Mouse (Mus musculus) forebrain, embryonic 16.5 days (tissue): ENCODE measurements around the gene Hyal2. TPM values are rescaled to one million over a fixed set of nuclear protein-coding genes. Genes with fewer than 3 reads are reported as not detected.
A peak's percentile ranks its signal among the peaks of the same experiment; 100 is the strongest.

Experiments used
- ATAC-seq: fragments of 200-750 bp; cut with Nextera tagmentation; 2 replicates; pipeline ENCODE4 v1.8.0; 2017; ENCODE audit warnings: mild to moderate bottlenecking, moderate library complexity
- H3K27ac ChIP-seq: fragments of 300-500 bp; sonication (generic); 2 replicates; pipeline ENCODE4 v1.5.1; 2014; ENCODE audit warnings: low read length, control low read depth
- H3K27me3 ChIP-seq: fragments of 300-500 bp; sonication (generic); replicated peaks from 2 replicates; pipeline ENCODE4 v1.6.1; 2014; ENCODE audit warnings: low read length; ENCODE audit not compliant: control insufficient read depth, insufficient read depth
- H3K36me3 ChIP-seq: fragments of 300-500 bp; sonication (generic); 2 replicates; pipeline ENCODE4 v1.6.1; 2014; ENCODE audit not compliant: control insufficient read depth, insufficient read depth
- H3K4me1 ChIP-seq: fragments of 300-500 bp; sonication (generic); replicated peaks from 2 replicates; pipeline ENCODE4 v1.6.1; 2014; ENCODE audit warnings: low read length; ENCODE audit not compliant: control insufficient read depth, insufficient read depth
- H3K4me2 ChIP-seq: fragments of 300-500 bp; sonication (generic); 2 replicates; pipeline ENCODE4 v1.6.1; 2014; ENCODE audit warnings: mild to moderate bottlenecking, low read length, control low read depth
- H3K4me3 ChIP-seq: fragments of 300-500 bp; sonication (generic); replicated peaks from 2 replicates; pipeline ENCODE4 v1.5.1; 2014; ENCODE audit warnings: mild to moderate bottlenecking, low read length, control low read depth
- H3K9ac ChIP-seq: fragments of 300-500 bp; sonication (generic); replicated peaks from 2 replicates; pipeline ENCODE4 v1.6.1; 2014; ENCODE audit warnings: low read depth, low read length, control low read depth
- H3K9me3 ChIP-seq: fragments of 300-500 bp; sonication (generic); 2 replicates; pipeline ENCODE4 v1.6.1; 2016; ENCODE audit warnings: low read length; ENCODE audit not compliant: control insufficient read depth
- WGBS: fragments of 180-500 bp; shearing (Covaris S2); extraction: QIAGEN DNeasy Blood & Tissue Kit; methylation state at CpG from one replicate; pipeline ENCODE4 v1.1.7; 2014; 5-methylcytosine and 5-hydroxymethylcytosine counted together
- polyA plus RNA-seq: library from polyadenylated mRNA; unstranded; fragments of >200 nt; fragmentation: Nextera tagmentation; extraction: Ambion mirVana; gene quantifications from 2 replicates; pipeline ENCODE4 v1.2.1, GENCODE M21; 2015

The Hyal2 gene
- polyA plus RNA-seq, 1 experiment from 2014 or later: 69.7 TPM

GRCm38 (mm10) chr9:107590773-107591060, 23.0 kb downstream of the Hyal2 start:
- H3K9me3 ChIP-seq: no peaks in the 10 kb centered on the region

GRCm38 (mm10) chr9:107593101-107593976, 25.6 kb downstream of the Hyal2 start:
- Histone ChIP-seq H3K9ac (no peak overlapping the region), H3K27ac (0 out of 2 replicates have a peak overlapping the region, but pooled peaks have one; percentile 13), H3K4me1 (peaks cover 3% of the 10 kb centered on the region), H3K4me2 (no peak overlapping the region), H3K4me3 (no peak overlapping the region), H3K9me3 (no peaks in the 10 kb centered on the region), H3K27me3 (no peaks in the 10 kb centered on the region), H3K36me3 (peaks cover 5% of the 10 kb centered on the region)
- 76% methylated on average over 11 of the region's 11 CpGs for WGBS
- peak; percentile 34; the same call in 1 of the 2 replicates for ATAC-seq

More at GRCm38 (mm10) chr9:107590773-107591060, 23.0 kb downstream of the Hyal2 start:
- no peak overlapping the region for H3K27ac ChIP-seq
- WGBS: 94% methylated on average over 6 of the region's 6 CpGs
- no peaks in the 10 kb centered on the region for H3K27me3 ChIP-seq
- H3K4me1 ChIP-seq: peaks cover 11% of the 10 kb centered on the region
- H3K9ac ChIP-seq: no peak overlapping the region
- no peak for ATAC-seq
- H3K36me3 ChIP-seq: peaks cover 5% of the 10 kb centered on the region
- H3K4me2 ChIP-seq: no peak overlapping the region
- H3K4me3 ChIP-seq: no peak overlapping the region

- 75% methylated on average over 8 of the region's 8 CpGs for WGBS
- no peak overlapping the region for H3K4me2 ChIP-seq
- no peaks in the 10 kb centered on the region for H3K9me3 ChIP-seq
- ATAC-seq: no peak
- H3K9ac ChIP-seq: no peak overlapping the region
- H3K36me3 ChIP-seq: peaks cover 5% of the 10 kb centered on the region
- no peaks in the 10 kb centered on the region for H3K27me3 ChIP-seq
- no peak overlapping the region for H3K27ac ChIP-seq
- no peaks in the 10 kb centered on the region for H3K4me1 ChIP-seq
- no peak overlapping the region for H3K4me3 ChIP-seq
These were observed 26.7 kb downstream of the Hyal2 start for GRCm38 (mm10) chr9:107594281-107595062.

GRCm38 (mm10) chr9:107596619-107597569, 29.1 kb downstream of the Hyal2 start:
- no peaks in the 10 kb centered on the region for H3K9me3 ChIP-seq
- 86% methylated on average over 11 of the region's 11 CpGs for WGBS
- H3K4me3 ChIP-seq: no peak overlapping the region
- no peak for ATAC-seq
- no peak overlapping the region for H3K9ac ChIP-seq
- H3K27ac ChIP-seq: no peak overlapping the region
- no peak overlapping the region for H3K4me2 ChIP-seq
- peaks cover 4% of the 10 kb centered on the region for H3K36me3 ChIP-seq
- no peaks in the 10 kb centered on the region for H3K27me3 ChIP-seq
- no peaks in the 10 kb centered on the region for H3K4me1 ChIP-seq

- Histone ChIP-seq H3K4me1 (peaks cover 4% of the 10 kb centered on the region), H3K27me3 (no peaks in the 10 kb centered on the region), H3K27ac (no peak overlapping the region), H3K4me2 (no peak overlapping the region), H3K9ac (no peak overlapping the region), H3K4me3 (no peak overlapping the region), H3K36me3 (no peaks in the 10 kb centered on the region), H3K9me3 (no peaks in the 10 kb centered on the region)
- 82% methylated on average over 5 of the region's 5 CpGs for WGBS
- no peak for ATAC-seq
These were observed 30.6 kb downstream of the Hyal2 start for GRCm38 (mm10) chr9:107598385-107598784.

GRCm38 (mm10) chr9:107599433-107599832, 31.7 kb downstream of the Hyal2 start:
- Histone ChIP-seq H3K36me3 (no peaks in the 10 kb centered on the region), H3K9ac (no peak overlapping the region; the same call in 1 of the 2 replicates), H3K9me3 (no peaks in the 10 kb centered on the region), H3K27me3 (no peaks in the 10 kb centered on the region), H3K4me2 (no peak overlapping the region), H3K27ac (no peak overlapping the region), H3K4me3 (no peak overlapping the region), H3K4me1 (peaks cover 4% of the 10 kb centered on the region)
- WGBS: 93% methylated on average over 9 of the region's 9 CpGs
- ATAC-seq: no peak

GRCm38 (mm10) chr9:107599842-107600241, 32.1 kb downstream of the Hyal2 start:
- no peaks in the 10 kb centered on the region for H3K27me3 ChIP-seq
- 77% methylated on average over 14 of the region's 14 CpGs for WGBS

GRCm38 (mm10) chr9:107600745-107601144, 33.0 kb downstream of the Hyal2 start:
- Histone ChIP-seq H3K4me2 (no peak overlapping the region), H3K9me3 (no peaks in the 10 kb centered on the region), H3K4me1 (peaks cover 9% of the 10 kb centered on the region), H3K27ac (no peak overlapping the region), H3K27me3 (no peaks in the 10 kb centered on the region), H3K36me3 (no peaks in the 10 kb centered on the region), H3K9ac (no peak overlapping the region; the same call in 1 of the 2 replicates), H3K4me3 (no peak overlapping the region)
- no peak for ATAC-seq
- 80% methylated on average over 12 of the region's 12 CpGs for WGBS

More at GRCm38 (mm10) chr9:107599842-107600241, 32.1 kb downstream of the Hyal2 start:
- peaks cover 7% of the 10 kb centered on the region for H3K4me1 ChIP-seq
- no peaks in the 10 kb centered on the region for H3K36me3 ChIP-seq
- H3K4me2 ChIP-seq: no peak overlapping the region
- no peaks in the 10 kb centered on the region for H3K9me3 ChIP-seq
- H3K4me3 ChIP-seq: no peak overlapping the region
- H3K9ac ChIP-seq: peak overlapping the region; percentile 5; the same call in 1 of the 2 replicates
- H3K27ac ChIP-seq: no peak overlapping the region
- no peak for ATAC-seq
